ENCODE assay signal across 8 mouse cellular contexts in genomic region chr6:134566248-134566817, GRCm38 (mm10). TPM values are rescaled to one million over a fixed set of nuclear protein-coding genes. Genes with fewer than 3 reads are reported as not detected.
A peak's percentile ranks its signal among the peaks of the same experiment; 100 is the strongest.
DNase-seq lines count a peak whose midpoint lies in the region; ATAC-seq and TF ChIP-seq lines count a peak whose summit lies in the region.

No protein-coding gene starts in this region.

- peak overlapping the region; percentile 100 for H3K9ac ChIP-seq in heart, adult 2 months (ENCODE audit: low read depth, low read length)
- H3K9ac ChIP-seq in hindbrain, embryonic 13.5 days: peak overlapping the region; percentile 97
- peak overlapping the region; percentile 98 for H3K9ac ChIP-seq in midbrain, embryonic 11.5 days (ENCODE audit: low read length)

- H3K4me1 ChIP-seq in heart, adult 2 months (ENCODE audit: control insufficient read depth, insufficient read depth, low read length): peaks cover 3% of the 10 kb centered on the region
- peaks cover 37% of the 10 kb centered on the region for H3K4me1 ChIP-seq in hindbrain, embryonic 13.5 days (replicated peaks)
- H3K4me1 ChIP-seq in midbrain, embryonic 11.5 days (ENCODE audit: control insufficient read depth, insufficient read depth, low read length): peaks cover 15% of the 10 kb centered on the region

- DNase-seq in heart, adult 2 months: no peak
- no peak for DNase-seq in heart, adult 18-20 months
- DNase-seq in urinary bladder, postnatal 25 days (ENCODE audit: low spot score): peak; percentile 12
- no peak for DNase-seq in urinary bladder, adult 2 months (ENCODE audit: low spot score)
- peak; percentile 88 for DNase-seq in midbrain, embryonic 11.5 days (ENCODE audit: low spot score, missing footprints)
- DNase-seq in yolk sac, embryonic 10.5 days (ENCODE audit: low spot score): no peak
- no peak for DNase-seq in urinary bladder, postnatal 36 days (ENCODE audit: low spot score in 2 of 2)

- peaks cover 2% of the 10 kb centered on the region; the same call in 1 of the 2 replicates for H3K36me3 ChIP-seq in heart, adult 2 months (ENCODE audit: control insufficient read depth, insufficient read depth, low read length)
- no peaks in the 10 kb centered on the region for H3K36me3 ChIP-seq in hindbrain, embryonic 13.5 days
- no peaks in the 10 kb centered on the region for H3K36me3 ChIP-seq in midbrain, embryonic 11.5 days (ENCODE audit: control insufficient read depth, insufficient read depth, low read length)

- H3K27me3 ChIP-seq in heart, adult 2 months (ENCODE audit: control insufficient read depth, insufficient read depth, low read length): no peaks in the 10 kb centered on the region
- H3K27me3 ChIP-seq in hindbrain, embryonic 13.5 days: no peaks in the 10 kb centered on the region
- no peaks in the 10 kb centered on the region for H3K27me3 ChIP-seq in midbrain, embryonic 11.5 days (ENCODE audit: control insufficient read depth, insufficient read depth, low read length)

- WGBS in heart, adult 2 months: 1% methylated on average over 34 of the region's 64 CpGs
- under 1% methylated on average over 48 of the region's 64 CpGs for WGBS in hindbrain, embryonic 13.5 days
- WGBS in midbrain, embryonic 11.5 days: under 1% methylated on average over 41 of the region's 64 CpGs

- no peak for TF ChIP-seq CTCF in heart, adult 2 months (IDR thresholded peaks at IDR 0.05)

- peak overlapping the region; percentile 76 for H3K4me2 ChIP-seq in hindbrain, embryonic 13.5 days
- H3K4me2 ChIP-seq in midbrain, embryonic 11.5 days: peak overlapping the region; percentile 71

- ATAC-seq in hindbrain, embryonic 13.5 days (ENCODE audit: low FRiP score): peak; percentile 82
- peak; percentile 65 for ATAC-seq in midbrain, embryonic 11.5 days (ENCODE audit: low FRiP score)

- no peaks in the 10 kb centered on the region for H3K9me3 ChIP-seq in hindbrain, embryonic 13.5 days
- H3K9me3 ChIP-seq in midbrain, embryonic 11.5 days (ENCODE audit: control insufficient read depth, low read length): no peaks in the 10 kb centered on the region

- H3K4me3 ChIP-seq in heart, adult 2 months: peak overlapping the region; percentile 69
- H3K4me3 ChIP-seq in hindbrain, embryonic 13.5 days: peak overlapping the region; percentile 95
- H3K4me3 ChIP-seq in midbrain, embryonic 11.5 days (ENCODE audit: low read depth, low read length): peak overlapping the region; percentile 77

- intact Hi-C loops in heart, adult 2 months (cut with DNase I): loop anchor here (5.0 kb wide), 4 partner anchors 39 to 266 kb away; partner anchors contain the start of genes Crebl2 and Dusp16

- peaks cover 6% of the 10 kb centered on the region for H3K79me2 ChIP-seq in heart, adult 2 months (replicated peaks; ENCODE audit: control insufficient read depth, insufficient read depth, low read length)

- peak overlapping the region; percentile 99 for H3K27ac ChIP-seq in heart, adult 2 months
- H3K27ac ChIP-seq in hindbrain, embryonic 13.5 days: peak overlapping the region; percentile 100
- H3K27ac ChIP-seq in midbrain, embryonic 11.5 days (ENCODE audit: low read depth, low read length): peak overlapping the region; percentile 99

- no peak for TF ChIP-seq POLR2A in heart, adult 2 months (IDR thresholded peaks at IDR 0.05; ENCODE audit: insufficient read depth, low read depth, low read length)

- TF ChIP-seq EP300 in heart, adult 2 months (IDR thresholded peaks at IDR 0.05; ENCODE audit: insufficient read depth, low read depth, low read length): no peak

RNA-seq across cellular contexts. Expression of gene Lrp6, which starts 0.4 kb away (rescaled TPM):
- 10 to 100 TPM; 48.7 to 50.0 TPM for total RNA-seq in heart, adult 2 months (2021)
- 16.5 and 30.6 TPM in 2 replicates for polyA plus RNA-seq in heart, adult 2 months (2012; rRNA removed)
- 10 to 100 TPM; 46.0 to 47.9 TPM for total RNA-seq in heart, adult 18-20 months (2021)
- 36.2 and 43.8 TPM in 2 replicates for polyA plus RNA-seq in urinary bladder, adult 2 months (2012; rRNA removed)
- polyA plus RNA-seq in hindbrain, embryonic 13.5 days (2015; fragmentation: Nextera tagmentation; extraction: Ambion mirVana): 20.6 and 22.3 TPM in 2 replicates
- polyA plus RNA-seq in midbrain, embryonic 11.5 days (2014; fragmentation: Nextera tagmentation; extraction: Ambion mirVana): 25.0 and 27.5 TPM in 2 replicates

Comparison
In these comparisons a context has a peak if more than half of its experiments do, and no peak if none do; other contexts are left out.
1. DNase-seq: peak in urinary bladder, postnatal 25 days (single experiment) and midbrain, embryonic 11.5 days (single experiment); none in heart, adult 2 months (0 of 2), heart, adult 18-20 months (0 of 2), urinary bladder, adult 2 months (single experiment), yolk sac, embryonic 10.5 days (single experiment) and urinary bladder, postnatal 36 days (0 of 2).
2. Peak in every context shown above with its lines, with median percentiles within 50 percentile points of each other: H3K27ac ChIP-seq, H3K4me3 ChIP-seq and H3K9ac ChIP-seq.